Mouse (Mus musculus): ENCODE measurements around the gene Kmt5b.

Gene Kmt5b

DNA sequence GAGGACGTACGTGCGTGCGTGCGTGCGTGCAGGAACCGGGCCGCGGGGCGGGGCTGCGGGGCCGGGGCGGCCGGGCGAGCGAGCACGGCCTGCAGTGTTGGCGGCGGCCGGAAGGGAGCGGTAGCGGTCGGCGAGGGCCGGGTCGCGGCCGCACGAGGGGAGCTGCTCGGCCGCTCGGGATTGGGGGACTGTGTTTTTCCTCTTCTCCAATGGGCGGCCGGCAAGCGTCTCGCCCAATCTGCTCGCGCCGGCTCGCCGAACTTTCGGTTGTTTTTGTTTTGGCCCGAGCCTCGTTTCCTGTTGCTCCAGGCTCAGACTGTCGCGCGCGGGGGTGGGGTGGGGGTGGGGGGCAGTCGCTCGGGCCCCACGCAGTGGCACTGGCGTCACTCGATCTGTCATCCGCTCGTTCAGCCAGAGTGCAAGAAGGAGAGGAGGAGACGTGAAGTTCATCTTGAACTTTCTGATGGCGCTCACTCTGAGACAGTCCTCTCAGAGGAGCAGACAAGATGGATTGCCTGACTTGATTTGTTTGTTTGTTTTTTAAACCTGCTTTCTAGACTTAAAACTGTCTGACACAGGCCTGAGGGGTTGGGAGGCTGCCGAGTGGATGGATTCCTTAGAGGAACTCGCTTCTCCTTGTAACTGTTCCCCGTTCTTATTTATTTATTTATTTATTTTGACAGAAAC is 1.6 kb downstream of the Kmt5b start:
- peak; percentile 82 for DNase-seq (ENCODE audit: low read depth, low spot score)

DNA sequence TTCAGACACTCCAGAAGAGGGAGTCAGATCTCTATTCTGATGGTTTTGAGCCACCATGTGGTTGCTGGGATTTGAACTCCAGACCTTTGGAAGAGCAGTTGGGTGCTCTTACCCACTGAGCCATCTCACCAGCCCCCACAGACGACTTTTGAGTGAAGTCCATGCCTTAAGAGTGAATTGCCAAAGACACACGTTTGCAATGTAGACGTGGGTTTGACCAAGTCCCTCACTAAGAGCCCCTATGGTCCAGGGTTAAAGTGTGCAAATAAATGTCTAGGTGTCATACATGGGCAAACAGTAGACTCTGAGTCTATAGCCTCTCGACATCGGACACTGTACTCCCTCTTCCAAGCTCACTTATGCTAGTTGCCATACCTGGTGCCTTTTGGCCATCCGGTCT is 2.3 kb downstream of the Kmt5b start:
- DNase-seq (ENCODE audit: low read depth, low spot score) = no peak

DNA sequence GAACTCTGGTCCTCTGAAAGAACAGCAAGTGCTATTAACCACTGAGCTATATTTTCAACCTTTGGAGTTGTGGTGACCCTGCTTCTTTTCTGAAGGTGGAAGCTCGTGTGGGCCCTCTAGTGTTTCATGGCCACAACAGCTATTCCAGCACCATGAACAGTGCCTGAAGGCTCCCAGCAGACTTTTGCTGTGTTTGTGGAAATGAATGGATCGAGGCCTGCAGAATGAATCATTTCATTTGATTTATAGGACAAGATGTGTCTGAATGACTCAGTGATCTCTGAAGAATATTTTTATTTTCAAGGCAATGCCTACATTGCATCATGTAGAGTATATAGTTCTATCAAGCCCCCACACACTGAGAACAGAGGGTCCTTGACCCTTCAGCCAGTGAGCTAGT is 6.9 kb downstream of the Kmt5b start:
- no peak for DNase-seq (ENCODE audit: low read depth, low spot score)

DNA sequence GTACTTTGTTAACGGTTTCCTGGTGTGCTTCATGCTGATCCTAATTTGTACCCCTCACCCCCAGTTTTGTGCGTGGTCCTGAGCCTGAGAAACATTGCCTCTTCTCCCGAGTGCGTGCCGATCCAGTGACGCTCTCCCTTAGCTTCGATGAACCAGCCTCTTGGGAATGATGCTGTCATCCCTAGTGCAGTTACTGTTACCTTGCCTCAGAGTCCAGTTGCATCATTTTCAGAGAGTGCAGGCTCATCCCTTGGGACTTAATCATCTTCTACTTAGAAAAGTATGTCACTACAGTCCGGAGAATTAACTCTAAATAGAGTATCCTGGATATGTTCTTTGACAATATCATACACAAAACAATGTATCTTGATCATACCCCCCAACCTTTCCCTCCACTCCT is 11.5 kb downstream of the Kmt5b start:
- no peak for DNase-seq (ENCODE audit: low read depth, low spot score)

DNA sequence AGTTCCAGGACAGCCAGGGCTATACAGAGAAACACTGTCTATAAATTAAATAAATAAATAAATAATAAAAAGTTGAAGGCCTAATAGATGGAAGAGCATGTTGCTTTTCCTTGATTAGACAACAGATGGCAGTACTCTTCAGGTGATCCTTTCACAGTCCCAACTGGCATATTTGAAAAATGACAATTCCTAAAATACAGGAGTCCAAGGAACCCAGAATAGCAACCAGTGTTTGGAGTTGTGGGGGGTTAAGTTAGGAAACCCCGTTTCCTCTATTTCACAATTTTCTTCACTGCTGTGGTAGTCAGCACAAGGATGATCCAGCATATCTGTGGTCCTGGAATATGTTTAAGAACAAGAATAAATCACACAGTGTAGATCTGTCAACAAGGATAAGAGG is 22.9 kb downstream of the Kmt5b start:
- no peak for DNase-seq (ENCODE audit: low read depth, low spot score)

DNA sequence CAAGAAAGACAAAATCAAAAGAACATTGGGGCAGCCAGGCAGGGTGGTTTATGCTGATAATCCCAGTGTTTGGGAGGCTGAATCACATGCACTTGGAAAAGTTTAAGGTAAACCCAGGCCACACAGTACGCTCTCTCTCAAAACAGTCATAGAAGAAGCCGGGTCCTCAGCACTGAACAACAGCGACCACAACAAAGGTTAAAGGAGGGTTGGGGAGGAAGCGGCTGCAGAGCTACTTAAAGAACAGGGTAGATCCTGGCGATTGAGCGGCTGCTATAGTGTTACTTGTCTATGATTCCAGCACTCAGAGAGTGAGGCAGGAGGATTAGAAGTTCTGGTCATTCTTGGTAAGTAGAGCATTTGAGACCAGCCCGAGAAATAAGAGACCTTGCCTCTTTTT is 38.3 kb downstream of the Kmt5b start:
- no peak for DNase-seq (ENCODE audit: low read depth, low spot score)

DNA sequence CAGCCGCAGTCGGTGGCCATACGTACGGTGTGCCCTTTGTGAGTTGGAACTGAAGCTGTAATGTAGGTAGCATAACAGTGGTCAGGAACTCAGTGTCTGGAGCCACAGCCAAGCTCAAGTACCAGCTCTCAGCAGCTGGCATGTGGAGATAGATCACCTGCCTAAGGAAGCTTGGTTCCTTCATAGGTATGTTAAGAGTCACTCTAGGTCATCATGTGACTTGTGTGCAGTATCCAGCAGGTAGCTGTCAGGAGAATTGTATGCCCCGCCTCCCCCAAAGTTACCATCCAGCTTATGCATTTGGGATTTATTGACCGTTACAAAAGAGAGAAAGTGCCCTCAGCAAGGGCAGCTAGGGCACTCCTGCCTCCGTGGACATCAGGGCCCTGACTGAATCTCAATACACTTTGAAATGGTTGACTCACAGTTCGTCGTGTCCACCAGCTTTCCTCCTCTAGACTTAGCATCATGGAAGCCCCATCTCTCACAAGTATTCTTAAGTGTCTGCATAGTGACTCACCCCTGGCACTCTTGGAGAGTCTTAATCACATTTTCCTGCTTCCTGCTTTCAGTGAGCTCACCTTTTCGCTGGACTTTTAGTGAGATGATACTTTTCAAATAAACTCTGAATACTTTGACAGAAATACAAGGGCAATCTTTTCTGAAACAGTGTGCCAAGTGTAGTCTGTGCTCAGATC is 43.5 kb downstream of the Kmt5b start:
- DNase-seq (ENCODE audit: low read depth, low spot score) = no peak

DNA sequence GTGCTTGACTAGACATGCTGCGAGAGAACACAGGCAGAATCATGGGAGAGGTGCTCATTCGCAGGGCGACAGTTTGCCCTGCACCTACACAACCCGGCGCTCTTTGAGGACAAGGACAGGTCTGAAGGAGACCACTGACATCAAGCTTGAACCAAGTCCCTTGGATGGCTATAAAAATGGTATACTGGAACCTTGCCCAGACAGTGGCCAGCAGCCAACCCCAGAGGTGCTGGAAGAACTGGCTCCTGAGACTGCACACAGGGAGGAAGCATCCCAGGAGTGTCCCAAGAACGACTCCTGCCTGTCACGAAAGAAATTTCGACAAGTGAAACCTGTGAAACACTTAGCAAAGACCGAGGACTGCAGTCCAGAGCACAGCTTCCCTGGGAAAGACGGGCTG is 47.2 kb downstream of the Kmt5b start:
- no peak for DNase-seq (ENCODE audit: low read depth, low spot score)

DNA sequence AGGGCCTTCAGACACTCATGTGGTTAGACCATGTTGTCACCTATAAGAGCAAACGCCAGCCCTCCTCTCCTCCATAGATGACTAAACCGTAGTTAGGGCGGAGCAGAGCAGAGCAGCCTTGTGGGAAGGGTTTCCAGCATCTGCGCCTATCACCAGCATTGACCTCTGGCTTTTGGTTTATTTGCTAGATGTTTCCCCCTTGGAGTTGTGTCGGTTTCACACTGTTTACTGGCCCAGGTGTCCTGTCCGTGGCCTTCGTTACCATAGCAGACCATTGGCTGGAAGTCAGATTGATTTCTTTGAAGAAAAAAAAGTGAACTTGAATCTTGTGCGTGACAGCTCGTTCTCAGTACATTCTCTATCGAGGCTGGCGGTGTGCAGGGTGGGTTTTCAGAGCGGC is 48.6 kb downstream of the Kmt5b start:
- no peak for DNase-seq (ENCODE audit: low read depth, low spot score)

DNA sequence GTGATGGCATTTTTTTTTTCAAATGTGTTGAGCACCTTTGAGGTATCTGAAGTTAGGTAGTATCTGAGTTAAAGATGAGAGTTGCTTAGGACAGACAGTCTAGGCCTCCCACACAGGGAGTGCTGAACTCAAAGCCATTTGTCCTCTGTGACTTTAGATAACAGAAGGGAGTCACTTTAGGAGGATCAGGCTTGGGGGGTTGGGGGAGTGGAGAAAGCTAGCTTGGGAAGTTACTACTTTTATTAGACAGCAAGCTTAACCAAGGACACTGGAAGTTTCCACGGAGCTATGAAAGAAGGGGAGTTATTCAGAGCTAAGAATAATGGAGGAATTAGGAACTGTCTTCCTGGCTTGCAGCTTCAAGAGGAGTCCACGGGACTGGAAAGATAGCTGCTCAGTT is 51.9 kb downstream of the Kmt5b start:
- DNase-seq (ENCODE audit: low read depth, low spot score) = no peak

DNA sequence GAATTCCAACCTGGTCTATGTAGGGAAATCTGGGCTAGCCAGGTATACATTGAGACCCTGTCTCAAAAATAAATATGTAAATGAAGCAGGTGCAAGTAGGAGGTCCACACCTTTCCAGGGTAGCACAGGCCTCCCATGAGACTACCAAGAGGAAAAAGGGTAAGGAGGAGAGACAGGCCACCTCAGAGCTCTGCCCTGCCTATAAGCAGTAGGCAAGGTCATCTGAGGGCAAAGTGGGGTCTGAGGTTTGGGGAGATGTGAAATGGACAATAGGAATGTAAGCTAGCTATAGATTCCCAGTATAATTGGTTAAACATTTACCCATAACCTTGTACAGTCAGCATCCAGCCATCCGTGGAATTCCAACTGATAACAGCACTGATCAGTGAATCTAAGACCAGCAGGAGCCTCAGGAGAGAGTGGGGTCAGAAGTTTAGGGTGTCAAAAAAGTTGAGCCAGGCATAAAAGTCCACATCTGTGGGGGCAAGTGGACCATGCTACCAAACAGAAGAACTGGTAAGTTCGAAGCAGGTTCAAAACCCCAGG is 52.8 kb downstream of the Kmt5b start:
- DNase-seq (ENCODE audit: low read depth, low spot score) = no peak

DNA sequence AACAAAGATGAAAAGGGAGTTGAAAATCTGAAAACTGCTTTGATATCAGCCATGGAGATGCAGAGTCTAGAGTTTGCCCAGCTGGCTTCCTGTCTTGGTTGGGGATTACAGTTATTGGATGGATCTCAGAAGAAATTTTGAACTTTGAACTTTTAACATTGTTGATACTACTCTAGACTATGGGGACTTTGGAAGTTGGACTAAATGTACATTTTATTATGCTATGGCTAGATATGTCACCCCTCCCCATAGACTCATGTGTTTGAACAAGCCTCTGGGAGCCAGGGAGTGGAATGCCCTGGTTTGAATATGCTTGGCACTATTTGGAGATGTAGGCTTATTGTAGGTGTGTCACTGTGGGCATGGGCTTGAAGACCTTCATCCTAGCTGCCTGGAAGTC is 57.8 kb downstream of the Kmt5b start:
- no peak for DNase-seq (ENCODE audit: low read depth, low spot score)

DNA sequence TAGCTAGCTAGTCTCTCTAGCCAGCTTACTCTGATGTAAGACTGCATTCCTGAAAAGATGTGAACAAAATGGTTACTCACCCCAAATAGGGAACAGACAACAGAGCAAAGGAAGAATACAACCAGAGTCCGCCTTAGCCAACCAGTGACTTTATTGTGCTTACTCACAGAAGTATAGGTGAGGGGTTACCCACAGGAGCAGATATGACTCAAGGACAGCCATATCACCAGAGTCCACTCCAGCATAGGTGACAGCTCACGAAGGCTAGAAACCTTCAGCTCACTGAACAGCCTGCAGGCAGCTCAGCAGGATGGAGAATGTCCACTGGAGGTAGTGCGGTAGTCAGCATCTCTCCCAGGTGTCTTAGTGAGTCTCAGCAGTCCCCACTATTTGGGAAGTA is 62.6 kb downstream of the Kmt5b start:
- no peak for DNase-seq (ENCODE audit: low read depth, low spot score)

DNA sequence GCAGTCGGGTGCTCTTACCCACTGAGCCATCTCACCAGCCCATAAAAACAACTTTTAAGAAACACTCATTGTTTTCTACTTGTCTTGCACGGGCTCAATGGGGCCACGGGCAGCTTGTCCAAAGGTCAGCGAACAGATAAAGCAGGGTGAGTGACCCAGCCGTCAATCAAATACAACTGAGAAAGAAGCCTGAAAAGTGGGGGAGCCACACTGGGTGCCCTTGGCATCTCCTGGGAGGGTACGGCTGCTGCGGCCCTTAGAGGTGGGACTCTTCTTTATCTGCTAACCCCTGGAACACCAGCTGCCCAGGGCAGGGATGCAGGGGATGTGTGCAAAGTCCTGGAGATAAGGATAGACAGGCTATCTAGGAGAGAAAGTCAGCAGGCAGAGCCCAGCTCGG is 64.5 kb downstream of the Kmt5b start:
- DNase-seq (ENCODE audit: low read depth, low spot score) = no peak

DNA sequence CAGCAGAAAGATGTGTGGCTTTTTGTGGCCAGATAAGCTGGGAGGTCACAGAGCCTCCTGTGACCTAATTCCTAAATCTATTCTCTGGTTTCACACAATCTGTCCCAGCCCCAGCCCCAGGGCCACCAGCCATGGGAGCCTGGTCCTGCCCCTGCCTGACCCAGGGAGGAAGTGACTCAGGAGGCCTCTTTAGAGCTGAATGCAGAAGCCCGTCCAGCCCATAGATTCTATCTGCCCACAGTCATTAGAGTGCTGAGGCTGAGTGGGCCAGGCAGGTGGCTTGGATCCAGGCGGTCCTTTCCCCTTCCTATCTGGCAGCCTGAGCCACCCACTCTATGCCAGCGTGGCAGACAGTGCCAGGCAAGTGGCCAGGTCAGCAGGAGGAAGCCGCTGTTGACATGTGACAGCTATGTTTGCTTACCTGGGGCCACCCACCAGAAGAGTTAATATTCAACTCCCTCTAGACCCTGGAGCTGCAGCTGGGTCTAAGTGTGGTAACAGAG is 65.7 kb downstream of the Kmt5b start:
- DNase-seq (ENCODE audit: low read depth, low spot score) = peak; percentile 18

DNA sequence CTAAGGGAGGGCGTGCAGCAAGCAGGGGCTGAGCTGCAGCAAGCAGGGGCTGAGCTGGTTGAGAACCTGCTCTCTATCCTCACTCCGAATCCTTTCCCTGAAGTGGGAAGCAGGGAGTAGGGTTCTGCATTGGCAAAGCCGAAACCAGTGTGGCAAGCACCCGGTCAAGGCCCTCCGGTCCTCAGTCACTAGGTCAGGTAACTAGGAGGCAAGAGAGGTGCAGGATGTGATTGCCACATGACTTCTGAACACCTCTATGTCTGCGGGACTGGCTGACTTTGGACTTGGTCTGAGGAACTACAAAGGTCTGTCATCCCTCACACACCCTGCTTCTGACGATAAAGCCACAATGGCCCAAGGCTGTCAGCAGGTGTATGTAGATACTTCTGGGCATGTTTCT is 67.1 kb downstream of the Kmt5b start:
- no peak for DNase-seq (ENCODE audit: low read depth, low spot score)

DNA sequence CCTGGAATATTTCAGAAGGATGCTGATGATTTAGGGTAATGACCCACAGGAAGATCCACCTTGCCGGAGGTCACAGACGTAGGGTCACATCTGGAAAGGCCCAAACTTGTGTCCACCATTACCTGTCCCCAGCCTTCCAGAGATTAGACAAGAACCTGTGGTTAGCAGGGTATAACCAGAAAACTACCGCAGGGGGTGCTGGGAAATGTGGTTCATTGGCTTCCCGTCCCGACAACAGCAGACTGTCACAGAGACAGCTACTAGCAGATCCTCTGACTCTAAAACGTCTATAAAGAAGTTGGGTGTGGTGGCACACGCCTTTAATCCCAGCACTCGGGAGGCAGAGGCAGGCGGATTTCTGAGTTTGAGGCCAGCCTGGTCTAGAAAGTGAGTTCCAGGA is 69.6 kb downstream of the Kmt5b start:
- DNase-seq (ENCODE audit: low read depth, low spot score) = no peak

DNA sequence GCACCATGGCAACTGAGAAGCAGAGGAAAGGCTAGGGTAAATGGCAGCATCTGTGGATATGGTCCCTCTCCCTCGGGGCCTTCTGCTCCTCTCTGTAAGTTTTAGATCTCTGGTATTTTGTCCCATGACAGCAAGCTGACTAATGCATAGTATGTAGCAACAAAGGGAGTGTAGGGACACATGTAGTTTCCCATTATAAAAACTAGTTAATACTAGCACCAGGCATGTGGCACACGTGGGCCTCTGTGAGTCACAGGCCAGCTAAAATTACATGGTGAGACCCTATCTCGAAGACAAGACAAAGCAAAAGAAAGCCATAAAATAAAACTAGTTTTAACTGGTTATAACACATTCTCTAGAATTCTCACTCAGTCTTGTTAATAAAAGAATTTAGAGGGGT is 71.7 kb downstream of the Kmt5b start:
- DNase-seq (ENCODE audit: low read depth, low spot score) = no peak

DNA sequence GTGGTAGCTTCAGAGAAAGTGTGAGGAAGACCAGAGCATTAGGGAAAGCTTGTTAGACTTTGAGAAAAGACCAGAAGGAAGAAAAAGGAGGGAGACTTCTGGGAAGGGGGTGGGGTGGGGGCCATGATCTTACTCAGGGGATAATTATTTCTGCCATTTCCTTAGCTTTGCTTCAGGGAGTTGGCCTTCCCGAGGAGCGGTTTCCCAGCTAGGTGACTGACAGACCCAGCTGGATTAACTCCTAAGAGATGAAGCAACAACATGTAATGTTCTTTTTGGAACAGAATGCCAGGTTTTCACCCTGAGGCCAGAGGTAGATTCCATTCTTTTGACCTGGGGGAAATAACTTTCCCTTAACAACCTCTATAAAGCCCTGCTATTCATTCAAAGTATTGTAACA is 72.5 kb downstream of the Kmt5b start:
- DNase-seq (ENCODE audit: low read depth, low spot score) = no peak

DNA sequence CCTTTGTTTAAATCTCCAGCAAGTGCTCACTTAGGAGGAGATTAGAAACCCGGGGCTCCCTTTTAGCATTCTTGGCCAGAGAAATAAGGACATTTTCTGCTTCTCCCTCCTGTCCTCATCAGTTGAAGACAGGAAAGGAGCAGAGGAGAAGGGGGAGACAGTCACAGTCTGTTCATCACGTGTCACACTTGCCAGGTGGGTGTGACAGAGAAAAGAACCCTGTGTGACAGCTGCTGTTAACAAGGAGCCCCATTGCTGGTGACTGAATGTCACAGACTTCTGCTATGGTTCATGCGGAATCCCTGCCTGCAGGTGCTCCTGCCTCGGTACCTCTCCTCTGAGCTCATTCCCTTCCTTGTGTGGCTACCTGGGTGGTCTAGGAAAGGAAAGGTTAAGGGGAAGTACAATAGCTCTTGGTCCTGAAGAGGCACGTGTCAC is 73.0 kb downstream of the Kmt5b start:
- DNase-seq (ENCODE audit: low read depth, low spot score) = no peak

DNA sequence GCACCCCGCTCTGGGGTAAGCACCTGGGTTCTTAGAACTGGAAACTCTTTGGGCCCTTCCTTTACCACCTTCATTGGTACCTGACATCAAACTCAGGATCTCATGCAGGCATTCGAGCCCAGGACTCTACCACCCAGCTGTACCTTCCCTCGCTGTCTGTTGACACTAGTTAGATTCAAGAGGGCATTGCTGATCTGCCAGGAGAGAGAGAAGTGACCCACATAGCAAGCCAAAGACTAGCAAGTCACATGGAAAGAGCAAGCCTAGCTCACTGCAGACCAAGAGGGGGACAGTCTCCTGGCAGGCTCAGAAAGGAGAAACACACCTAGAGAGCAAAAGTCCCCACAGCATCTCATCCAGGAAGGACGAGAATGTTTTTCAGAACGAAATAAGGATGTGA is 73.5 kb downstream of the Kmt5b start:
- DNase-seq (ENCODE audit: low read depth, low spot score) = no peak

DNA sequence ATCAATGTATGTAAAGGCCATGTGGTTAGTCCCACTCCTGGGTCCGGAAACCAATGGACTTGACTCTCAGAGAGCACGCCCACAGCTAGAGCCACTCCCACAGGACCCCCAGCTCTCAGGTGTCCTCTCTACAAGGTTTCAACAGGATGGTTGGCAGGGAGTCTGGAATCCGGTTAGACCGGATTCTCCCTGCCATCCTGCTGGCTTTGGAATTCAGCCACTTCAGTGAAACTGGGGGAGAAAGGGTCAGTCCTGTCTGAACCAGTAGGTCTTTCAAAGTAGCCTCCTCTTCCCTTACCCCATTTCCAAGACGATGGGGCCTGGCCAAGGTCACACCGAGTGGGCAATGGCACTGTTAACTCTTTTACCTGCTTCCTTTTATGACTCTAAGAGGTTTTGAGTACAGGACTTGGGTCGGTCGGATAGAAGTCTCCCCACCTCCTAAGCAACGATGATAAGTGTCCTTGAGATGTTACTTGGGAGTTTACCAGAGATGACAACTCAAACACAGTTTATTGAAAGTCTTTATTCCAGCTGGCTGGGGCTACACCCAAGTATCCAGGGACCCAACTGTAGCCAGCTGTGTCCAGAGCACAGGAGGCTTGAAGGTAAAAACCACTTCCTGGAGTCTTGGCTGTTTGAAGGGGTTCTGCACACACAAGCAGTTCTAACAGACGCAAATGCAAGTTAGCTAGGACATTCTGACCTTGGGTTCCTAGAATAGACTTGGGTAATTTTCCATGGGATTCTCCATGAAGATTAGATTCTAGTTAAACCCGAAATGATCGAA is 75.3 kb downstream of the Kmt5b start:
- DNase-seq (ENCODE audit: low read depth, low spot score) = no peak
